ENCODE assay signal across 10 mouse cellular contexts in genomic region chr10:117647158-117647505, GRCm38 (mm10). TPM values are rescaled to one million over a fixed set of nuclear protein-coding genes. Genes with fewer than 3 reads are reported as not detected.
DNase-seq lines count a peak whose midpoint lies in the region; ATAC-seq and TF ChIP-seq lines count a peak whose summit lies in the region.
"Had no signal": no experiment of that assay in that cellular context is flagged by ENCODE, and none has a peak within 500 bp of the region (broad histone marks: within the 10 kb centered on the region; RNA-seq: fewer than 3 reads in every experiment).

No protein-coding gene starts in this region.

- no peak overlapping the region for H3K9ac ChIP-seq in hindbrain, postnatal 0 days (replicated peaks; ENCODE audit: low read length)

- TF ChIP-seq CTCF in hindbrain, postnatal 0 days (IDR thresholded peaks at IDR 0.05; ENCODE audit: low read depth) = no peak

- ATAC-seq in hindbrain, postnatal 0 days = peak; percentile 83
- ATAC-seq: Patski had no signal

- no peak overlapping the region for H3K4me3 ChIP-seq in hindbrain, postnatal 0 days (ENCODE audit: low read length)

- H3K9me3 ChIP-seq in hindbrain, postnatal 0 days (ENCODE audit: low read length) = no peaks in the 10 kb centered on the region

- H3K4me2 ChIP-seq in hindbrain, postnatal 0 days (ENCODE audit: low read depth, low read length) = 0 out of 2 replicates have a peak overlapping the region, but pooled peaks have one; percentile 30

- H3K27me3 ChIP-seq in hindbrain, postnatal 0 days (ENCODE audit: insufficient read depth, low read length) = no peaks in the 10 kb centered on the region

- peak; percentile 46 for DNase-seq in CD4-positive, CD25-positive, alpha-beta regulatory T cell, adult 2 months (ENCODE audit: low read depth, low spot score)
- peak; percentile 91 to 94 for DNase-seq in cerebellum, postnatal 10 days
- DNase-seq in hindbrain, postnatal 0 days (ENCODE audit: low spot score) = peak; percentile 81
- peak; percentile 44 to 65 for DNase-seq in left cerebral cortex, adult 18-20 months (ENCODE audit: low spot score in 2 of 2)
- DNase-seq in right cerebral cortex, postnatal 25 days = peak; percentile 62
- DNase-seq in lung, postnatal 25 days (ENCODE audit: low spot score) = no peak
- no peak for DNase-seq in heart, adult 8-10 months (ENCODE audit: low spot score)
- no peak for DNase-seq in testis, postnatal 14 days (ENCODE audit: low spot score)

- no peaks in the 10 kb centered on the region for H3K4me1 ChIP-seq in hindbrain, postnatal 0 days (ENCODE audit: insufficient read depth, low read length)

- H3K27ac ChIP-seq in hindbrain, postnatal 0 days = no peak overlapping the region
- H3K27ac ChIP-seq: macrophage had no signal

- WGBS in hindbrain, postnatal 0 days = 23% methylated on average over 13 of the region's 13 CpGs

- no peaks in the 10 kb centered on the region for H3K36me3 ChIP-seq in hindbrain, postnatal 0 days (ENCODE audit: insufficient read depth, low read length)

RNA-seq across cellular contexts. Expression of gene Cpm, which starts 17.8 kb away (rescaled TPM):
- total RNA-seq in hindbrain, postnatal 0 days (2014; rRNA removed) = 0.75 and 2.4 TPM in 2 replicates
- polyA plus RNA-seq in hindbrain, postnatal 0 days (2015; fragmentation: Nextera tagmentation; extraction: Ambion mirVana) = 2.3 and 3.1 TPM in 2 replicates
- 1 to 10 TPM; 4.2 TPM for total RNA-seq in left cerebral cortex, adult 18-20 months (2021)
- total RNA-seq in heart, adult 8-10 months (2022) = 1 to 10 TPM; 2.8 to 3.8 (median 3.4) TPM

Comparison
In these comparisons a context has a peak if more than half of its experiments do, and no peak if none do; other contexts are left out.
1. DNase-seq: peak in CD4-positive, CD25-positive, alpha-beta regulatory T cell, adult 2 months (single experiment), cerebellum, postnatal 10 days (2 of 2), hindbrain, postnatal 0 days (single experiment), left cerebral cortex, adult 18-20 months (2 of 2) and right cerebral cortex, postnatal 25 days (single experiment); none in lung, postnatal 25 days (single experiment), heart, adult 8-10 months (single experiment) and testis, postnatal 14 days (single experiment).